Mouse (Mus musculus): ENCODE measurements around the gene Iqschfp.

DNA sequence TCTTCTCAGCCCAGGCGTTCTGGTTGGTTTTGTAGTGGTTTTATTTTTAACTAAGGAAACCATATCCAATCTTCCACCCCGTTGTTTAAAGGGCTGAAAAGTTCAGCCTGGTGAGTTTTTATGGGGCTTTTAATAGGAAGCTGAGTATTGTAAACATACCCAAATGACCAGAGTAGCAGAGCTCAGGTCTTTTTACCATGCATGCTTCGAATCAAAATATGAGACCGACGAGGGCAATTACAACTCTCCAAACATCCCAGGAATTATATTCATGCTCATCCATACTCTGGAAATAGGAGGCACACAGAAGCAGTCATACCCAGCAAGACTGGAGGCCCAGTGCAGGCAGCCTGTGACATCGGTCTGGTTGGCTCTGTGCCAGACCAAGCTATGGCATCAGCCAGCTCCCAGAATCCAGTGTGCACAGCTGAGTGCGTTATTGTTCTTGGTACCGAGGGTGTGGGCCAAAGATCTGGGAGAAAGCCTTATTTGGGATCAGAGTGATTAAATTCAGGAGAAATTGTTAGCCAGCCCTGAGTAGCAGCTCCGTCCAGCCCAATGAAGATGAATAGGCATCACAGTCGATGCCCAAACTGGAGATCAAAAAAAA lies 703.4 kb downstream of the Iqschfp start:
- TF ChIP-seq CTCF (IDR thresholded peaks at IDR 0.05; ENCODE audit: low read depth) (no peak), EP300 (IDR thresholded peaks at IDR 0.05; ENCODE audit: low read depth) (no peak)

All from liver, postnatal 0 days (tissue).